Mouse (Mus musculus) stomach, embryonic 15.5 days (tissue): ENCODE results near the gene Zbtb7b. TPM values are rescaled to one million over a fixed set of nuclear protein-coding genes. Genes with fewer than 3 reads are reported as not detected.
A peak's percentile ranks its signal among the peaks of the same experiment; 100 is the strongest.

Experiments
- ATAC-seq: fragments of 200-750 bp; cut with Nextera tagmentation; 2 replicates; pipeline ENCODE4 v1.8.0; 2017; ENCODE audit warnings: low read depth, moderate number of reproducible peaks, moderate TSS enrichment; ENCODE audit not compliant: insufficient read depth, low FRiP score
- H3K27ac ChIP-seq: fragments of 300-500 bp; sonication (generic); 2 replicates; pipeline ENCODE4 v1.5.1; 2015; ENCODE audit warnings: mild to moderate bottlenecking, inconsistent platforms
- H3K27me3 ChIP-seq: fragments of 300-500 bp; sonication (generic); replicated peaks from 2 replicates; pipeline ENCODE4 v1.6.1; 2015; ENCODE audit warnings: inconsistent platforms
- H3K36me3 ChIP-seq: fragments of 300-500 bp; sonication (generic); 2 replicates; pipeline ENCODE4 v1.6.1; 2015; ENCODE audit warnings: inconsistent platforms
- H3K4me1 ChIP-seq: fragments of 300-500 bp; sonication (generic); 2 replicates; pipeline ENCODE4 v1.6.1; 2015; ENCODE audit warnings: inconsistent platforms
- H3K4me2 ChIP-seq: fragments of 300-500 bp; sonication (generic); 2 replicates; pipeline ENCODE4 v1.6.1; 2015; ENCODE audit warnings: mild to moderate bottlenecking, inconsistent platforms
- H3K4me3 ChIP-seq: fragments of 300-500 bp; sonication (generic); replicated peaks from 2 replicates; pipeline ENCODE4 v1.5.1; 2015; ENCODE audit warnings: inconsistent platforms
- H3K9ac ChIP-seq: fragments of 300-500 bp; sonication (generic); 2 replicates; pipeline ENCODE4 v1.6.1; 2015; ENCODE audit warnings: inconsistent platforms
- H3K9me3 ChIP-seq: fragments of 300-500 bp; sonication (generic); 2 replicates; pipeline ENCODE4 v1.6.1; 2016; ENCODE audit warnings: inconsistent platforms
- WGBS: fragments of 180-500 bp; shearing (Covaris S2); methylation state at CpG from one replicate; pipeline ENCODE4 v1.1.7; 2015; 5-methylcytosine and 5-hydroxymethylcytosine counted together
- polyA plus RNA-seq: library from polyadenylated mRNA; unstranded; fragments of >200 nt; fragmentation: Nextera tagmentation; extraction: Ambion mirVana; gene quantifications from 2 replicates; pipeline ENCODE4 v1.2.1, GENCODE M21; 2015

Zbtb7b gene
- polyA plus RNA-seq, 1 experiment from 2014 or later: 7.9 TPM

GRCm38 (mm10) chr3:89385451-89385850, 9.1 kb downstream of the Zbtb7b start:
- no peaks in the 10 kb centered on the region for H3K27me3 ChIP-seq
- H3K9ac ChIP-seq: no peak overlapping the region
- 49% methylated on average over 11 of the region's 11 CpGs for WGBS
- H3K4me1 ChIP-seq: peaks cover 58% of the 10 kb centered on the region
- peak overlapping the region; percentile 75 for H3K27ac ChIP-seq
- peak overlapping the region; percentile 19; the same call in 1 of the 2 replicates for H3K4me2 ChIP-seq
- no peak for ATAC-seq
- H3K4me3 ChIP-seq: no peak overlapping the region; the same call in 1 of the 2 replicates
- no peaks in the 10 kb centered on the region for H3K9me3 ChIP-seq
- H3K36me3 ChIP-seq: no peaks in the 10 kb centered on the region

DNA sequence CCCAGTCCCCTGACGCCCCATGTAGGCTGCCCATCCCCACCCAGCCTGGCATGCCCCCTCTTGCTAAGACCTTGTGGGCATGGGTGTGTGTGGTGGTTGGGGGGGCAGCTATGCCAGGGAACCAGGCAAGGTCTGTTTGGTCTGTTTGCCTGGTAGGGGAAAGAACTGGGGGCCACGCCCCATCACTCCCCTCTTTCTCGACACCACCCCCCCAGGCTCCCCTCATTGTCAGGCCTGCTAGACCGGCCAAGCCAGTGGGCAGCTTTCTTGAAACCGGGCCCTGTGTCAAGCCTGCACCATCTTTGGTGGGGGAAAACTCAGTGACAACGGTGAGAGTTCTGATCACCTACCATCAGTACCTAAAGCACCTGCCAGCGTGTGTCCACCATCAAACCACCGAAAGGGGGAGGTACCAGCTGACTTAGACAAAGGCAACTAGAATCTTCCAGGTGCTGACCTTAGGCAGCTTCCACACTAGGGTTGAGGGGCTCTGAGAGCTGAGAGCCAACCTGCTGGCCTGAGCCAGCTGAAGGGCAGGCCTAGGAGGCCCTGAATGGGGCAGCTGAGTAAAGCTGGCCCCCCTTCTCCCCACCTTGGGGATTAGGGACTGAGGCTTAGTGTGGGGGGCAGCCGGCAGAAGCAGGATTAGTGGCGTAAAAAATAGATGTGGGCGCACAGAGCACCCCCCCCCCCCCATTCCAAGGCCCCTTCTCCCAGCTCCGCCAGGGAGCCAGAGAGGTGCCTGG, 10.1 kb downstream of the Zbtb7b start:
- no peak for ATAC-seq
- no peaks in the 10 kb centered on the region for H3K9me3 ChIP-seq
- no peak overlapping the region for H3K4me3 ChIP-seq
- H3K36me3 ChIP-seq: no peaks in the 10 kb centered on the region
- H3K9ac ChIP-seq: no peak overlapping the region
- 51% methylated on average over 10 of the region's 12 CpGs for WGBS
- H3K4me2 ChIP-seq: peak overlapping the region; percentile 19; the same call in 1 of the 2 replicates
- H3K27me3 ChIP-seq: no peaks in the 10 kb centered on the region
- peaks cover 48% of the 10 kb centered on the region for H3K4me1 ChIP-seq
- H3K27ac ChIP-seq: peak overlapping the region; percentile 75

DNA sequence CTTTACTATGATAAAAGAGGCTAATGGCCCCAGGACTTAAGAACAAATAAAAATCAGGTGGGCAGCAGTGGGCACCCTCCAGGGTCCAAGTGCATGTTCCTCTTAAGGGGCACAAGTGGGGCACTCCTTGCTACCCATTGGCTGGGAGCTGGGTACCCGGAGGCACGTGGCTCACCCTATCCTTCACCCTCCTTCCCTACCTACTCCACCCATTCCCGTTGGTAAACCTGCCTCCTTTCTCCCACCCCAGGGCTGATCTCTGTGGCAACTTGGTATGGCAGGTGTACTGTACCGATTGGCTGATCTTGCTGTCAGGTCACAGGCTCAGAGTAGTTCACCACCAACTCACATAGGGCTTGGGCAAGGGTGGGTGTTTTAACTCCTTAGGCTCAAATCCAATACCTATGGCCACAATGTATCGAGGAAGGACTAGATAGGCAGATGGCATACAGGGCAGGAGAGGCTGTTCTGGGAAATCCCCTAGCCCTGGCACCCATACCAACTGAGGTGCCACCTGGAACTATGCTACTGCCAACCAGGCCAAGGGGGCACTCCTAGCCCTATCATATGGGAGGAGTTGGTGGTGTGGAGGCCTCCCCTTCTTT, 10.8 kb downstream of the Zbtb7b start:
- 82% methylated on average over 5 of the region's 5 CpGs for WGBS
- H3K9me3 ChIP-seq: no peaks in the 10 kb centered on the region
- H3K4me3 ChIP-seq: no peak overlapping the region
- peak overlapping the region; percentile 48; the same call in 1 of the 2 replicates for H3K27ac ChIP-seq
- peaks cover 48% of the 10 kb centered on the region for H3K4me1 ChIP-seq
- no peak for ATAC-seq
- 0 out of 2 replicates have a peak overlapping the region, but pooled peaks have one; percentile 19 for H3K4me2 ChIP-seq
- no peaks in the 10 kb centered on the region for H3K27me3 ChIP-seq
- no peaks in the 10 kb centered on the region for H3K36me3 ChIP-seq
- no peak overlapping the region for H3K9ac ChIP-seq

GRCm38 (mm10) chr3:89382950-89383349, 11.6 kb downstream of the Zbtb7b start:
- Histone ChIP-seq H3K4me1 (peaks cover 48% of the 10 kb centered on the region), H3K27ac (no peak overlapping the region)
- 79% methylated on average over 5 of the region's 5 CpGs for WGBS

GRCm38 (mm10) chr3:89382033-89382882, 12.3 kb downstream of the Zbtb7b start:
- 87% methylated on average over 9 of the region's 9 CpGs for WGBS
- H3K4me1 ChIP-seq: peaks cover 45% of the 10 kb centered on the region
- no peaks in the 10 kb centered on the region for H3K27me3 ChIP-seq

More at GRCm38 (mm10) chr3:89382950-89383349, 11.6 kb downstream of the Zbtb7b start:
- Histone ChIP-seq H3K9ac (no peak overlapping the region), H3K36me3 (no peaks in the 10 kb centered on the region), H3K4me2 (no peak overlapping the region), H3K9me3 (no peaks in the 10 kb centered on the region), H3K27me3 (no peaks in the 10 kb centered on the region), H3K4me3 (no peak overlapping the region)
- ATAC-seq: no peak

GRCm38 (mm10) chr3:89381233-89381632, 13.3 kb downstream of the Zbtb7b start:
- no peak overlapping the region for H3K27ac ChIP-seq
- 81% methylated on average over 11 of the region's 11 CpGs for WGBS
- no peak for ATAC-seq
- no peak overlapping the region for H3K4me2 ChIP-seq
- no peak overlapping the region for H3K9ac ChIP-seq
- no peaks in the 10 kb centered on the region for H3K27me3 ChIP-seq
- no peak overlapping the region for H3K4me3 ChIP-seq
- H3K4me1 ChIP-seq: peaks cover 37% of the 10 kb centered on the region
- no peaks in the 10 kb centered on the region for H3K36me3 ChIP-seq
- H3K9me3 ChIP-seq: no peaks in the 10 kb centered on the region

More at GRCm38 (mm10) chr3:89382033-89382882, 12.3 kb downstream of the Zbtb7b start:
- Histone ChIP-seq H3K4me2 (no peak overlapping the region), H3K9me3 (no peaks in the 10 kb centered on the region), H3K27ac (no peak overlapping the region), H3K36me3 (no peaks in the 10 kb centered on the region), H3K9ac (no peak overlapping the region), H3K4me3 (no peak overlapping the region)
- ATAC-seq: no peak

DNA sequence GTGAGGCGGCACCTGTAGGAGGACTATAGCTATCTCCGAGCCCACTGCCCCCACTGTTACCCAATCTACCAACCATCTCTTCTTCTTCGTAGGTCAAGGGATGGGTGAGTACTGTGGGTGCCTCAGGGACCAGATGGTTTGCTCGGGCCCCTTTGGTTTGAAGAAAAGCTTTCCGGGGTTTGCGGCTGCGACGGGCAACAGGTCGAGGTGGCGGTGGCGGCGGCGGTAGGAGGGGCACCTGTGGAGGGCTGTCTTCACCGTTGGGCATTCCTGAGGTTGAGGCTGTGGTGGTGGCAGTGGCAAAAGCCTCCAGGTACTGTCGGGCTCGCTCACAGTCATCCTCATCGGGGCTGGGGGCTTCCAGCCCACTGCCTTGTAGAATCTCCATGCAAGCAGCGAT, 13.9 kb downstream of the Zbtb7b start:
- no peak overlapping the region for H3K4me3 ChIP-seq

DNA sequence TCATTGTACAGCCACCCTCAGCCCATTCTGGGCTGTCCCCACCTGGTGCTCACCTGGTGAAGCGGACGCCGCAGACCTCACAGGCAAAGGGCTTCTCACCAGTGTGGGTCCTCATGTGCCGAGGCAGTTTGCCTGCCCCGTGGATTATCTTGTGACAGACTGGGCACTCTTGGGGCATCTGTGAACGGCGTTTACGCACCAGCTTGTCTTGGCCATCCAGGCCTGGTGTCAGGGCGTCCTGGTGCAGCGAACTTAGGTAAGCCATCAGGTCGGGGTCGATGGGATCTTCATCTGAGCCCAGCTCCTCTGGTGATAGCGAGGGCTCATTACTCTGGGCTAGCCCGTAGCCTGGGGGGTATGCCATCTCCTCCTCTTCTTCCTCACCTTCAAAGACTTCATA, 14.3 kb downstream of the Zbtb7b start:
- no peak overlapping the region for H3K27ac ChIP-seq
- H3K4me3 ChIP-seq: no peak overlapping the region
- 89% methylated on average over 14 of the region's 14 CpGs for WGBS
- H3K36me3 ChIP-seq: no peaks in the 10 kb centered on the region
- H3K9ac ChIP-seq: no peak overlapping the region
- H3K9me3 ChIP-seq: no peaks in the 10 kb centered on the region
- H3K27me3 ChIP-seq: no peaks in the 10 kb centered on the region
- no peak overlapping the region for H3K4me2 ChIP-seq
- H3K4me1 ChIP-seq: peaks cover 31% of the 10 kb centered on the region
- ATAC-seq: no peak

More for the DNA sequence above, 13.9 kb downstream of the Zbtb7b start:
- Histone ChIP-seq H3K36me3 (no peaks in the 10 kb centered on the region), H3K9me3 (no peaks in the 10 kb centered on the region), H3K27me3 (no peaks in the 10 kb centered on the region), H3K4me2 (no peak overlapping the region), H3K27ac (no peak overlapping the region), H3K4me1 (peaks cover 35% of the 10 kb centered on the region), H3K9ac (no peak overlapping the region)
- 91% methylated on average over 18 of the region's 18 CpGs for WGBS
- no peak for ATAC-seq

- Histone ChIP-seq H3K27ac (peak overlapping the region; percentile 61), H3K4me2 (no peak overlapping the region; the same call in 1 of the 2 replicates), H3K36me3 (no peaks in the 10 kb centered on the region), H3K9ac (no peak overlapping the region), H3K27me3 (no peaks in the 10 kb centered on the region), H3K4me1 (peaks cover 24% of the 10 kb centered on the region), H3K9me3 (no peaks in the 10 kb centered on the region), H3K4me3 (no peak overlapping the region)
- 87% methylated on average over 31 of the region's 31 CpGs for WGBS
- no peak for ATAC-seq
Observed at GRCm38 (mm10) chr3:89379388-89380131, 15.0 kb downstream of the Zbtb7b start.

- H3K9ac ChIP-seq: peak overlapping the region; percentile 37
- H3K27me3 ChIP-seq: no peaks in the 10 kb centered on the region
- ATAC-seq: peak; percentile 91
- peak overlapping the region; percentile 54 for H3K4me3 ChIP-seq
- peak overlapping the region; percentile 74 for H3K4me2 ChIP-seq
- H3K4me1 ChIP-seq: peaks cover 18% of the 10 kb centered on the region
- 1% methylated on average over 27 of the region's 29 CpGs for WGBS
- H3K36me3 ChIP-seq: no peaks in the 10 kb centered on the region
- H3K27ac ChIP-seq: peak overlapping the region; percentile 61
- H3K9me3 ChIP-seq: no peaks in the 10 kb centered on the region
Observed at GRCm38 (mm10) chr3:89378394-89379067, 16.0 kb downstream of the Zbtb7b start.

- WGBS: 73% methylated on average over 4 of the region's 4 CpGs
- Histone ChIP-seq H3K27me3 (no peaks in the 10 kb centered on the region), H3K4me1 (peaks cover 21% of the 10 kb centered on the region), H3K4me3 (peak overlapping the region; percentile 54; the same call in 1 of the 2 replicates), H3K9ac (0 out of 2 replicates have a peak overlapping the region, but pooled peaks have one; percentile 37), H3K36me3 (no peaks in the 10 kb centered on the region), H3K9me3 (no peaks in the 10 kb centered on the region), H3K27ac (peak overlapping the region; percentile 61; the same call in 1 of the 2 replicates), H3K4me2 (peak overlapping the region; percentile 74)
- ATAC-seq: no peak
Observed at GRCm38 (mm10) chr3:89377831-89378230, 16.7 kb downstream of the Zbtb7b start.
